Mouse (Mus musculus) heart, postnatal 10 days (tissue): ENCODE results near the gene Rpsa. TPM values are rescaled to one million over a fixed set of nuclear protein-coding genes. Genes with fewer than 3 reads are reported as not detected.
"Not testable (repeated sequence)": the region's sequence is repeated elsewhere in the genome, so short reads cannot be mapped to it uniquely, and the experiment has no call there.

Experiments used
- DNase-seq, 2 experiments: peaks; one replicate each; pipeline ENCODE4 v3.0.0; 2021
- intact Hi-C: fragments of 180-260 bp; cut with DNase I; formaldehyde crosslinking; loops from one replicate; pipeline ENCODE4 v1.15.1; 2025
- total RNA-seq, 2 experiments: library from RNA; stranded (reverse); gene quantifications; 2 replicates each; pipeline ENCODE4 v1.2.3; 2021

Rpsa gene
- total RNA-seq: 100 to 1,000 TPM; 624 to 658 TPM

DNA sequence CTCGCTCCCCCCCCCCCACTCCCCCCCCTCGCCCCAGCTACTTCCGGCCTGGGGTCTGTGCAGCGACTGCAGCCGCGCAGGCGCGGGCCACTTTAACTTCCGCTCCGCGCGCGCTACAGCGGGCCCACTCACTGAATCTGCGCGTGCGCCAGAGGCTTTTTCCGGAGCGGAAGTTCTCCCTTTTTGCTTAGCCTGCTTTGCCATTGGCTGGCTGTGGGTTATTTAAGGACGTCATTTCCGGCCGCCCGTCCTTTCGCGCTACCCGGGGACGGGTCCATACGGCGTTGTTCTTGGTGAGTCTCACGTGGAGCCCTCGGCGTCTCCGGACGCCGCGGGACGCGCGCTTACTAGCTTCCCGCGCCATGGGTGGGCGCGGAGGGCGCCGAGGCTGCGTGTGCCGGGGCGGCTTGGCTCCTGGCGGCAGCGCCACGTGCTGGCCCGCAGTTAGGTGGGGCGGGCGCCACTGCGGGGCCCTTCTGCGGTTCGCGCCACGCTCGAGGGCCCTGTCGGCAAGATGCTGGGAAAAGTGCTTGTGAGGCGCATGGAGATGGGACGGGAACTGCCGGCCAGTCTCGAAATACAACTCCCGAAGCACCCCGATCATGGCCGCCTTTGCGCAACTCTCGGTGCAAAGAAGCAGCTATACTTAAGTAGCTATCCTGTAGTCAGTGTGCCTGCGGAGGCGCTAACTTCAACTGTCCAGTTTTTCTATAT lies at the start of gene Rpsa:
TSS of gene Rpsa (plus strand) at position 152 of the 714 bp plus-strand sequence.
- intact Hi-C loops: loop anchor here (1.0 kb wide), 1 partner anchor 17 kb away; the partner anchor contains the start of gene Slc25a38
- peak; percentile 98 for DNase-seq

DNA sequence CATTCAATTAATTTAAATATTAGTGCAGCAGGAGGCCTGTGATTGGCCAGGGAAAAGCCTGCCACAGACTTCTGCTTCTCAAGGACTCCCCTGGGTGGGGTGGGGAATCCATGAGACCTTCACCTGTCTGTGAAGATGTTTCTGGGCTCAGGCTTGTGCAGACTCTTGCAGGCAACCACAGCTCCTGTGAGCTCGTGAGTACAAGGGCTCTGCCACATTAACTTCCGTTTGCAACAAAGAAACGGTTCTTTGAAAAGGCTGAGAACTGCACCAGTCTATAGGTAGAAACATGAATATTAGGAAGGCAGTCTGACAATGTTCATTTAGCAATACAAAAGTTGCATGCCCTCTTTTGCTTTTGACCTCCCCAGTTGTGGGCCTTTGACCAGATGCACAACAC lies 49.2 kb upstream of the Rpsa start:
- intact Hi-C loops: no loop called here
- DNase-seq: no peak

DNA sequence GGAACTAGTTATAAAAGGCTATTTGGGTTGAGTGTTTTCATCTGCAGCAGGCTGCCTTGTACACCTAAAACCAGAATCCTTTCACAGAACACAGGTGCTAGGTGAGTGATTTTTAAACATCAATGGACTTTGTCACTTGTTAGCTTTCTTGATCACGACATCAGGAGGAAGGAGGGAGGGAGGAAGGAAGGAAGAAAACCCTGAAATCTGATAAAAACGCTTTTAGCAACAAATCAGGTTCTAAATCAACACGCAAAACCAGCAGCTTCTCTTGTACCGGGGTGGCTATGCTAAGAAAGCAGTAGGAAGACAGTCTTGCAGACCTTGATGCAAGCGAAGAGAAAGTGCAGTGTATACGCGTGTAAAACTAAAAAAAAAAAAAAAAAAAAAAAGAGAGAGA lies 47.6 kb upstream of the Rpsa start:
- intact Hi-C loops: no loop called here
- DNase-seq: no peak

DNA sequence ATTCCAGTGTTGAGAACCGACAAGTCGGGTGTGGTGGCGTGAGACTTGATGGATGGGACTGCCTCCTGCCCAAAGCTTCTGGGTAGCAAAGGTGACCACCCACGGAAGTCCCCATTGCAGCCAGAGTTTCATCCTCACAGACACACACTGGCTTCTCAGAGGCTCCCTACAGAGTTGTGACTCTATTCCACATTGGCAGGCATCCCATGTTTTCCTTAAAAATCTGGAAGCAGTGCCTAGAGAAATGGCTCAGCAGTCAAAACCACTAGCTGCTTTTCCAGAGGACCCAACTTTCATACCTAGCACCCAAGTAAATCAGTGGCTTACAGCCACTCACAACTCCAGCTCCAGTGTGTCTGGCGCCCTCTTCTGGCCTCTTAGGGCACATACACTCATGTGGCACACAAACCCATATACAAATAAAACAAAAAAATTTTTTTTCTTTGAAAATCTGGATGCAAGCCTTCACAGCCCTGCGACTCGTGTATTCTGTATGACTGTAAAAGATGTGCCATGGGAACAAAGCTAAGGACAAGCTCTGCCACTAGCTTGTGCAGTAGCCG lies 46.9 kb upstream of the Rpsa start:
- intact Hi-C loops: no loop called here
- DNase-seq: peak; percentile 37 to 40

DNA sequence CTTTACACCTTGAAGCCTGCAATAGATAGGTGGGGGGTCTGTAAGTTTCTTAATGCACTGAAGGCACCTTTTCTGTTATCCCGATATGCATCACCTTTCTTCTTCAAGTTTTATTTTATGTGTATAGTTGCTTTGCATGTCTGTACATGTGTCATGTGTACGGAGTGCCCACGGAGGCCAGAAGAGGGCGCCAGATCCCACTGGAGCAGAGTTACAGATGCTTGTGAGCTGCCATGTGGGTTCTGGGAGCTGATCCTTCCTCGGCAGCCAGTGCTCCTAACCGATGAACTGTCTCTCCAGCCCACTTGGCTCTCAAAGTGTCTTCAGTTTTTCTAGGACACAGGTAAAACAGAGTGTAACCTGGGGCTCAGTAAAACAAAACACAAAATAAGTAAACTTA lies 46.2 kb upstream of the Rpsa start:
- intact Hi-C loops: no loop called here
- DNase-seq: no peak

DNA sequence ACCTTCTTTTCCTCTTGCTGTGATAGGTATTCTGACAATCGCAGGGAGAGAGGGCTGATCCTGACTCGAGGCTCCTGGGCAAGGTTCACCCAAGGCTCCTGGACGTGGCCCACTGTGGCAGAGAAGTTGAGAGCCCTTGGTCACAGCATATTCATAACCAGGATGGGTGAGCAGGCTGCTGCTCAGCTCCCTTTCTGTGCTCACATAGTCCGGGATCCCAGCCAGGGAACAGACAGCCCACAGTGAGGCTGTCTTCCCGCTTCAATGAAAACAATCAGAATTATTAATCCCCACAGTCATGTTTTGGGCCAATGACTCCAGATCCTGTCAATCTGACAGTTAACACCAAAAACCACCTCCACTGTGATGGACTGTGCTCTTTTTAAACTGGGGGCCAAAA lies 45.5 kb upstream of the Rpsa start:
- intact Hi-C loops: no loop called here
- no peak for DNase-seq

DNA sequence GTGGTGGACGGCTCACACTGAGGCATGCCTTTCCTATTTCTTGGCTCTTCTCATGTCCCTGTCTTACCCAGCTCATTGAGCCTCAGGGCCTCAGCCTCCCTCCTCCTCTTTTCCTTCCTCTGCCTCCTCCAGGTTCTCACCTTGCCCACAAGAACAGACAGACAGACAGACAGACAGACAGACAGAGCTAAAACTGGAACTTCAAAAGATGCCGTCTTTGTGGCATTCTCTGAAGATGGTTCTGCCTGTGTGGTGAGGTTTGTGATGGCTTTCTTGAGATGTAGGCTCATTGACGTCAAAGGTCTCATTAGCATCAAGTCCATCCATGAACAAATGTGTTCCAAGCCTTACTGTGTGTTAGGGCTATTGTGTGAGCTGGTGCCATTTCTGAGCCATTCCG lies 44.8 kb upstream of the Rpsa start:
- intact Hi-C loops: no loop called here
- DNase-seq: no peak

DNA sequence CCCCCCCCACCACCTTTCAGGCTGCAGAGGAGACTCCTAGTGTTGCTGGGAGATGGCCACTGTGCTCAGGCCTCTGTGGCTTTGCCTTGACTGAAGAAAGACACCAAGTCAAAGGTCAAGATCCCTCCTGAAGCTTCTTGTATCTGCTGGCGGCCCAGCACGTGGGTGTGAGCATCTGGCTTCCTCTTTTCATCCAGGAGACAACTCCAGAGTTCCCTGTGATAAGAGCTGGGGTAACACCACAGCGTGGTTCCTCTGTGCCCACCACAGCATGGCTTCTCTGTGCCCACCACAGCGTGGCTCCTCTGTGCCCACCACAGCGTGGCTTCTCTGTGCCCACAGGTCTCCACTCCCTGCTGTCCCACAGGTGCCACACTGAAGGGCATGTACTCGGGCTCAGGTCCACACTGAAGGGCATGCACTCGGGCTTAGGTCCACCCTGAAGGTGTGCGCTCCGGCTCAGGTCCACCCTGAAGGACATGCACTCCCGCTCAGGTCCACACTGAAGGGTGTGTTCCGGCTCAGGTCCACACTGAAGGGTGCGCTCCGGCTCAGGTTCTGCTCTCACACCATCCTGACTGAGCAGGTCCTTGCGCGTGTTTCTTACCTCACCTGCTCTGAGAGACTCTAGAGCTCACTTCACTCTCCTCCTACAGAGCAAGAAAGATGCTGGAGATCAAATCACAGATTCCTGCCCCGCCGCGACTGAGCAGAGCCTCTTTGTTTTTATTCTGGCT lies 44.2 kb upstream of the Rpsa start:
- no peak for DNase-seq
- intact Hi-C loops: no loop called here

DNA sequence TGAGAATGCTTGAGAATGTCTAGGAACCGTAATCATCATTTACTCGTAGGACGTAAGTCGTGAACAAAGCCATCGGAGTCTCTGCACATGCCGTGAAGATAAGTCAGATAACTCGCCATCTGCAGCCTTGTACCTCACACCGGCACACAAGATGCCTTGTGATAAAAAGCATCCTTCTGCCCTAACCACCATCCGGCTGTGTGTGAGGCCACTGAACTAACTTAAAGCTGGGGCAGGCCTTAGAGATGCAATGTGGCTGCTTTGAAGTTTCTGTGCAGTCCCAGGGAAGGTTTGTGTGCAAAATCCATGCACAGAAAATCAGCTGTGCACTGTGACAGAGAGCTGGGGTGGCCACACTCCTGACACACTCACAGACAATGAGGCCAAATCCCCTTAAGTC lies 43.1 kb upstream of the Rpsa start:
- DNase-seq: no peak

DNA sequence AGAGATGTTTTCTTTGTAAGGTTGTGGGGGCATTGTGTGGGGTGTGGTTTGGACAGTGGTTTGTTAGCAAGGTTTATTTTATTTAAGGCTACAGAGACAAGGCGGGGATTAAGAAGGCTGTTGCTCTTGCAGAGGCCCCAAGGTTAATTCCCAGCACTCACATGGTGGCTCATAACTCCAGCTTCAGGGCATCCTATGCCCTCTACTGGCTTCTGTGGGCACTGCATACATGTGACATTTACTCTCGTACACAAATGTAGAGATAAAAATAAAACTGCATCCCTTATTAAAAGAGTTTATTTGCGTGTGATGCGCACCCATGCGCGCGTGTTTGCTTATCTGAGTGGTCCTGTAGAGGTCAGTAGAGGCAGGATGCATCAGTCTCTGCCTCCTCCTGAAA lies 38.4 kb upstream of the Rpsa start:
- intact Hi-C loops: no loop called here
- DNase-seq: no peak

More for the DNA sequence above, 43.1 kb upstream of the Rpsa start:
- intact Hi-C loops: no loop called here

DNA sequence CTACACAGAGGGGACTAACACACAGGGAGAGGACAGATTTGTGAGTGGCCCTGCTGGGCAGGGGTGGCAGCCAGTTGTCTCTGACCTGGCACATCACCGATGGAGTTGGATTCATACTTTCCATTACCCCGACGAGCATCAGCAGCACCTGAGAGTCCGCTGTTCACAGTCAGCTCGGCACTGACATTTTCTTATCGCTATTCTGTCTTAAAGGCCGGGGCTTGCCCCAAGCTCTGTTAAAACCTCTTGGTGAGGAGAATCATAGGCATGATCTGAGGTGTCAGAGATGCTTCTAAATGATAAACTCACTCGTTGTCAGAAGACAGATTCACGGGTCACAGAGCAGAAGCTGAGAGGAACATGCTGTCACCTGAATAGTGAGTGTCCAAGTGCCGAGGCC lies 36.4 kb upstream of the Rpsa start:
- intact Hi-C loops: no loop called here
- no peak for DNase-seq

DNA sequence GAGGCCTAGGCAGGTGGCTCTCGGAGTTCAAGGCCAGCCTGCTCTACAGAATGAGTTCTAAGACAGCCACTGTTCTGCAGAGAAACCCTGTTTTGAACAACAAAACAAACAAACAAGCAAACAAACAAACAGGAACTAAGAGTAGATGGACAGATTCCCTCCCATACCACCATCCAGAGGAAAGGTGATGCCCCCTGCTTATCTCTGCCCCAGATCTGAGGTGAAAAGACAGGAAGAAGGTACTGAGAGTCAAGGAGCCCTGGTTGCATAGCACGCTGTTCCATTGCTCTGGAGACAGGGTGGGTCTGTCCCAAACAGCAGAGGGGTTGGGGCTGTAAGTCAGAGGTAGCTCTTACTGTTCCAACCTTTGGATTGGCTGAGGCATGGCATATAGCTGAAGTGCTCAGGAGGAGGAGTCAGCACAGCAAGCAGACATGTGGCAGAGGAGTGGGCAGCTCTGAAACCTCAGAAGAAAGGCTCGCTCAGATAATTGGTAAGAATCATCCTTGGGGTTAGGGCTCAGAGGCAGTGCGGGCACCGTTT lies 35.7 kb upstream of the Rpsa start, which contains the start of gene Ccr8:
TSS of gene Ccr8 (plus strand) at position 419 of the 543 bp plus-strand sequence.
- intact Hi-C loops: no loop called here
- DNase-seq: no peak

DNA sequence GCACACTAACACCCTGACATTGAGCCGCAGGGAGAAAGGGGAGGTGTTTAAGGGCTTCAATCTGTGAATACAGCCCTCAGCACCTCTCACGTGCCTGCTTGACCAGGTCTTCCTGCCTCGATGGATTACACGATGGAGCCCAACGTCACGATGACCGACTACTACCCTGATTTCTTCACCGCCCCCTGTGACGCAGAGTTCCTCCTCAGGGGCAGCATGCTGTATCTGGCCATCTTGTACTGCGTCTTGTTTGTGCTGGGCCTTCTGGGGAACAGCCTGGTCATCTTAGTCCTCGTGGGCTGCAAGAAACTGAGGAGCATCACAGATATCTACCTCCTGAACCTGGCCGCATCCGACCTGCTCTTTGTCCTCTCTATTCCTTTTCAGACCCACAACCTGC lies 33.8 kb upstream of the Rpsa start:
- no peak for DNase-seq
- intact Hi-C loops: no loop called here

DNA sequence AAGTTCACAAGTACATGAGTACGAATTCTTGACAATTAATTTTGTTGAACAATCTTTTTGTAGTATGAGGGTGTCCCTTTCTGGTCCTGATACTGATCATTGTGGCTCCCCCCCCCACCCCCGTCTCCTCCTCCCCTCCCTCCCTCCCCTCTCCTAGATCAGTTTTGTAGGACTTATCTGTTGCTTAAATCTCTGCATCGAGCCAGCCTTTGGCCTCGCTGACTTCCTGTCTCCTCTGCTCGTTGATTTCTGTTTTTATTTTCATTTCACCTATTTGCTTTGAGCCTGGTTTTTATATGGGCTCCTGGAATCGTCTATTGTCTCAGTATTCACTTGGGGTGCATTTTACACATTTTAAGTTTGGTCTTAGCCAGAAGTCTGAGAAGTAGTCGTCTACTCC lies 31.6 kb upstream of the Rpsa start:
- no peak for DNase-seq
- intact Hi-C loops: loop anchor here (5.0 kb wide), 1 partner anchor 134 kb away; no protein-coding TSS in a partner anchor

DNA sequence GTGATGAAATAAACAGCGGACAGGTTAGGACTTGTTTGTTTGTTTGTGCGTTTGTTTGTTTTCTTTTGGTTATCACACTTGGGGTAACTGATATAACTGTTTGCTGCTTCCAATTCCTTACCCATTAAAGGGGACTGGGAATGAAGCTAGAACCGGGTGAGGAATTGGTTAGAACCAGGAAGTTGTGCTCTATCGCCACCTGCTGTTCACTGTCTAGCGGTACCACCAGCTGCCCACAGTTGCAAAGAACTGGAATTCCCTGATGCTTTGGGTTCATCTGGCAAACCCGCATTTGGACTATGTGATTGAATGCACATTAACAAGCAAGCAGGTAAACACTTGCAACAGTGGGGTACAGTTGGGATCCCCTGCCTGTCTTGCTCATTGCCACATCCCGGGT lies 28.8 kb upstream of the Rpsa start:
- DNase-seq: peak; percentile 70 to 83
- intact Hi-C loops: loop anchor here (1.0 to 5.0 kb wide), 3 partner anchors 70 to 186 kb away; no protein-coding TSS in a partner anchor

DNA sequence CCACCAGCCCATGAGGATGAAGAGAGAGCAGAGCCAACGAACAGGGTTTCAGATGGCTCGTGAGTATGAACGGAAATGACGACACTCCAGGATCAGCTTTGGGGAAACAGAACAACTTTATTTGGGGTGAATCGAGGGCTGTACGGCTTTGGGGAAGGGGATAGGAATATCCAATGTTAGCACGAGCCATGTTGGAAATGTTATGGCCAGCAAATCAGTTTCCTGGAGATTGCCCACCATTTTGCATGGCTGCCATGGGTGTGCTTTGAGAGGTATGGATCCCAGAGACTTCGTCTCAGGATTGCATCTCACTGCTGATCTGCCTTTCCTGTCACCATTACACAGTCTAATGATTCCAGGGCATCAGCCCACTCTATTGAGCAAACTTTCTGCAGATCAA lies 28.2 kb upstream of the Rpsa start:
- no peak for DNase-seq
- intact Hi-C loops: loop anchor here (2.0 to 5.0 kb wide), 2 partner anchors 137 to 187 kb away; no protein-coding TSS in a partner anchor

DNA sequence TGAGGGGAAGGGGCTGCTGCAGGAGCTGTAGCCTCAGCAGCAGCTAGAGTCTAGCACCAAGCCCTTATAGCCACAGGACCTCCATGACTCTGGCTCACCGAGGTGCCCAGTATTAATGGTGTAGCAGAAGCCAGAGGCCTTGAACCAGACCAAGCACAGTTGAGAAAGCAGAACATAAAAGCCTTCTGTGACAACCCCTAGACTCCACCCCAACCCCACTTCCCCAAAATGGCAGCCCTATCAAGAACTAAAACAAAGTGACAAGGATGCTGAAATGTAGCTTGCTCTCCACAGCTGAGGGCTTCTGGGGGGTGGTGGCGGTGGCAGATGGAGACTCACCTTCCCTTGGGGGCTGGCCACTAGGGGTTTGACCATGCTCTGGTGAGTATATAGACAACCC lies 26.3 kb upstream of the Rpsa start:
- intact Hi-C loops: no loop called here
- no peak for DNase-seq

DNA sequence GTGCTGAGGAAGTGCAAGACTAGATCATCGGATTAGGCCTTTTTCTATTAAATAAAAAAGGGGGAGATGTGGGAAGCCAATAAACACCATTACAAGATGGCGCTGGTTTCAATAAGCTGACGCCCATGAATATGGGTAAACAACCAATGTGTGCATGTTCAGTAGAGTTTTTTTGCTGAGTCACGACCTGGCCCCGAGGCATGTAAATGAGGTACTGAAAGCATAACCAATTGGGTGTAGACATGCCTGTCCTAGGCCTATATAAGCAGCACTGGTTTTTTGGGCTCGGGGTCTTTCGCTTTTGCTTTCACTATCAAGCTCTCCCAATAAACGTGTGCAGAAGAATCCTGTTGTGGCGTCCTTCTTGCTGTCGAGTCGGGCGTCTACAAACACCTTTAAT lies 18.5 kb upstream of the Rpsa start:
- DNase-seq: not testable (repeated sequence)
- intact Hi-C loops: loop anchor here (2.0 kb wide), 1 partner anchor 62 kb away; no protein-coding TSS in a partner anchor

DNA sequence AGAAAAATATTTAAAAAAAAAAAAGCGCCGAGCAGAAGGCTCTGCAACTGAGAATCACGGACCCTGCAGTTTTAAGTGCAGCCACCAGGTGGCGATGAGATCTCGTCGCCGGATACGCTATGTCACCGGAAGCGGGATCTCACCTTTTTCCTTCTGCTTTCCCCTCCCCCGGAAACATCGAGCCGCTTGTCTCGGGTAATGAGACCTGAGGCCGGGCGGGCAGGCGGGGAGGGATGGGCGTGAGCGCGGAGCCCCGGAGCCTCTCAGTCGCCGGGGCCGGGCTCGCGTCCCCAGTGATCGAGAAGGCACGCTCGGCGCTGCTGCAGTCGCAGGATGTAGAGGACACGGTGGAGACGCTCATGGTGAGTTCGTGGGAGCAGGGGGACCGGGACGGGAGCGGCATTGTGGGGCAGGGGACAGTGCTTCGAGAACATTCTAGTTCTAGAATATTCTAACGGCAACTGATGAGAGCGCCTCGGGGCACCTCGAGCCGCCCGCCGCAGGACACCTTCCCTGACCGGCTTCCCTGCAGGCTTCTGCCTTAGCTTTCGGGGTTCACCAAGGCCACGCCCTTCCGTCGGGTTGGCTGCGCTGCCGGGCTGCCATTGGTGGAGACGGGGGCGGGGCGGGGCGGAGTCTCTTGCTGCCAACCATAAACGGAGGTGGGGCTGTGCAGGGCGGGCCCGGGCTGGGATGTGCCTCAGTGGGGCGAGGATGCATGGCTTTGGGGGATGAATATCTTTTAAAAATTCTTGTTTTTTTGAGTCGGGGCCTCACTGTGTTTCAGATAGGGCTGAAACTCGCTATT lies 17.1 kb upstream of the Rpsa start, which contains the start of gene Slc25a38:
TSS of gene Slc25a38 (plus strand) at position 164 of the 808 bp plus-strand sequence.
- intact Hi-C loops: loop anchor here (1.0 kb wide), 1 partner anchor 17 kb away; the partner anchor contains the start of gene Rpsa
- DNase-seq: peak; percentile 95 to 96
